Mouse (Mus musculus) limb, embryonic 14.5 days (tissue): ENCODE measurements around the gene Hbs1l. TPM values are rescaled to one million over a fixed set of nuclear protein-coding genes. Genes with fewer than 3 reads are reported as not detected.

Source experiments
- ATAC-seq: fragments of 200-750 bp; cut with Nextera tagmentation; 2 replicates; pipeline ENCODE4 v1.8.0; 2017; ENCODE audit warnings: low read depth, moderate number of reproducible peaks, moderate TSS enrichment; ENCODE audit not compliant: low FRiP score
- DNase-seq: peaks from one replicate; pipeline ENCODE4 v3.0.0-alpha.2; 2015; ENCODE audit warnings: low spot score
- H3K27ac ChIP-seq: fragments of 300-500 bp; sonication (generic); replicated peaks from 2 replicates; pipeline ENCODE4 v1.5.1; 2014; ENCODE audit warnings: low read depth, mild to moderate bottlenecking, low read length, moderate library complexity, mixed read lengths
- H3K27me3 ChIP-seq: fragments of 300-500 bp; sonication (generic); 2 replicates; pipeline ENCODE4 v1.6.1; 2014; ENCODE audit warnings: low read length, mixed read lengths; ENCODE audit not compliant: control insufficient read depth, insufficient read depth
- H3K36me3 ChIP-seq: fragments of 300-500 bp; sonication (generic); 2 replicates; pipeline ENCODE4 v1.6.1; 2014; ENCODE audit warnings: mild to moderate bottlenecking, low read length, moderate library complexity, mixed read lengths; ENCODE audit not compliant: control insufficient read depth, insufficient read depth
- H3K4me1 ChIP-seq: fragments of 300-500 bp; sonication (generic); 2 replicates; pipeline ENCODE4 v1.6.1; 2014; ENCODE audit warnings: antibody characterized with exemption, low read length, mixed read lengths; ENCODE audit not compliant: control insufficient read depth, insufficient read depth
- H3K4me2 ChIP-seq: fragments of 300-500 bp; sonication (generic); replicated peaks from 2 replicates; pipeline ENCODE4 v1.6.1; 2014; ENCODE audit warnings: low read depth, mild to moderate bottlenecking, low read length, moderate library complexity; ENCODE audit not compliant: severe bottlenecking
- H3K4me3 ChIP-seq: fragments of 300-500 bp; sonication (generic); replicated peaks from 2 replicates; pipeline ENCODE4 v1.5.1; 2014; ENCODE audit warnings: low read length
- H3K9ac ChIP-seq: fragments of 300-500 bp; sonication (generic); 2 replicates; pipeline ENCODE4 v1.6.1; 2014; ENCODE audit warnings: mild to moderate bottlenecking, low read depth, low read length, moderate library complexity; ENCODE audit not compliant: severe bottlenecking
- H3K9me3 ChIP-seq: fragments of 300-500 bp; sonication (generic); 2 replicates; pipeline ENCODE4 v1.6.1; 2016; ENCODE audit warnings: low read length; ENCODE audit not compliant: control insufficient read depth
- POLR2A ChIP-seq: fragments of 200-500 bp; IDR thresholded peaks from 2 replicates; pipeline ENCODE4 v1.8.0; 2012; ENCODE audit warnings: inconsistent platforms, mild to moderate bottlenecking, moderate library complexity, borderline replicate concordance; ENCODE audit not compliant: insufficient read depth, insufficient read length; ENCODE audit errors: extremely low read depth
- WGBS: fragments of 180-500 bp; shearing (Covaris S2); extraction: QIAGEN DNeasy Blood & Tissue Kit; methylation state at CpG from one replicate; pipeline ENCODE4 v1.1.7; 2014; 5-methylcytosine and 5-hydroxymethylcytosine counted together
- polyA plus RNA-seq, 2 experiments: library from polyadenylated mRNA; depleted of rRNA in 1 of 2; stranded (reverse) in 1 of 2; unstranded in 1 of 2; fragments of >200 nt; fragmentation: Nextera tagmentation in 1 of 2; extraction: Ambion mirVana in 1 of 2; gene quantifications; 2 replicates each; pipeline versions ENCODE4 v1.2.1 to v1.2.3; 2012 to 2014

Gene Hbs1l
- polyA plus RNA-seq, 2 experiments: 46.0 to 85.4 TPM

DNA sequence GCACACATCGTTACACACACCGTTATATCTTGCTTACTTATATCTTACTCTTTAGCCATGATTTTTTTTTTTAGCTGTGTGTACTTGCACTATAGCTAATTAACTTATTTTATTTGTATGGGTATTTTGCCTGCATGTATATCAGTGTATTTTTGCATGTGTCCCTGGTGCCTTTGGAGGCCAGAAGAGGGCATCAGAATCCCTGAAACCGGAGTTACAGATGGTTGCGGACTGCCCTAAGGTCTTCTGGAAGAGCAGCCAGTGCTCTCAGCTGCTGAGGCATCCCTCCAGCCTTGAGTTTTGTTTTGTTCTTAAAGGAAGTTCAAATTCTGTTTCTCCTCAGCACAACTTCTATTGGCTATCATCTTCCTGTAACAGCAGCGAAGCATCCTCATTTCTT is 38.5 kb upstream of the Hbs1l start:
- no peaks in the 10 kb centered on the region for H3K36me3 ChIP-seq
- no peak overlapping the region for H3K4me2 ChIP-seq
- H3K9me3 ChIP-seq: no peaks in the 10 kb centered on the region
- H3K27me3 ChIP-seq: no peaks in the 10 kb centered on the region
- ATAC-seq (no peak), DNase-seq (no peak)
- no peak for TF ChIP-seq POLR2A
- no peak overlapping the region for H3K4me3 ChIP-seq
- H3K27ac ChIP-seq: no peak overlapping the region
- H3K9ac ChIP-seq: no peak overlapping the region
- H3K4me1 ChIP-seq: no peaks in the 10 kb centered on the region
- 68% methylated on average over 5 of the region's 5 CpGs for WGBS

DNA sequence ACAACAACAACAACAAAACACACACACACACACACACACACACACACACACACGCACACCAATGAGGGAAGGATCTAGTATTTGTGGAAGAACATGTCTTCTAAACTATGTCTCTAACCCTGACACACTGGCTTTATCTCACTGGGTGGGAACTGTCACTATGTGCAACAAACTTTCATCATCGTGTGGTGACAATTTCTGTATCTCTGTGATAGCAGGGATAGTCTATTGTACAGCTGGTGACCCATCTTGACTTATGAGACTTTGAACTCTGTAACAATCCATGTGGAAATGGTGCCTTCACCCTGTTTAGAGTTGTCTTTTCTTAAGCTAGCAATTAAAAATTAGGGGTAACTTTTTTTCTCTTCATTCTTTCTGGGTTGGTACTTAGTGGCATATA is 36.1 kb upstream of the Hbs1l start:
- no peak for TF ChIP-seq POLR2A
- no peaks in the 10 kb centered on the region for H3K36me3 ChIP-seq
- H3K9ac ChIP-seq: no peak overlapping the region
- H3K4me3 ChIP-seq: no peak overlapping the region
- no peaks in the 10 kb centered on the region for H3K27me3 ChIP-seq
- ATAC-seq (no peak), DNase-seq (no peak)
- no peak overlapping the region for H3K27ac ChIP-seq
- no peak overlapping the region for H3K4me2 ChIP-seq
- H3K9me3 ChIP-seq: no peaks in the 10 kb centered on the region
- WGBS: 66% methylated on average over 2 of the region's 2 CpGs
- H3K4me1 ChIP-seq: no peaks in the 10 kb centered on the region

DNA sequence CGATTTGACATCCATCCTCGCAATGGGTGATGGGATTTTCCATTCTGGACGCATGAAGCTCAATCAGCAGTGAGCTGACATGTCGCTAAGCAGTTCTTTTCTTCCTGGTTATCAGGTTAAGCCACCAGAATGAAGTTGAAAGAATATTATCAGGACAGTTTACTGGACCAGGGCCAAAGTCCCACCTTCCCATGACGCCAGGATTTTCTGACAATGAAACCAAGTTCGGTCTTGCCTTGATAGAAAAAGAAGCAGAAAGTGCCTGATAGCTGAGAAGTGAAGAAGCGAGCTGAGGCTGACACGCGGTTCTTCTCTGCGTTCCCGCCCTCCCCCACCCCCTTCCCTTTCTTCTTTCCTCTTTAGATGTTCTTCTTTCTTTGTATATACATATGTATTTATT is 30.6 kb upstream of the Hbs1l start:
- H3K4me2 ChIP-seq: no peak overlapping the region
- no peak overlapping the region for H3K4me3 ChIP-seq
- TF ChIP-seq POLR2A: no peak
- H3K9ac ChIP-seq: no peak overlapping the region
- no peak overlapping the region for H3K27ac ChIP-seq
- no peaks in the 10 kb centered on the region for H3K4me1 ChIP-seq
- DNase-seq (no peak), ATAC-seq (no peak)
- H3K9me3 ChIP-seq: no peaks in the 10 kb centered on the region
- no peaks in the 10 kb centered on the region for H3K27me3 ChIP-seq
- no peaks in the 10 kb centered on the region for H3K36me3 ChIP-seq
- 85% methylated on average over 11 of the region's 11 CpGs for WGBS

DNA sequence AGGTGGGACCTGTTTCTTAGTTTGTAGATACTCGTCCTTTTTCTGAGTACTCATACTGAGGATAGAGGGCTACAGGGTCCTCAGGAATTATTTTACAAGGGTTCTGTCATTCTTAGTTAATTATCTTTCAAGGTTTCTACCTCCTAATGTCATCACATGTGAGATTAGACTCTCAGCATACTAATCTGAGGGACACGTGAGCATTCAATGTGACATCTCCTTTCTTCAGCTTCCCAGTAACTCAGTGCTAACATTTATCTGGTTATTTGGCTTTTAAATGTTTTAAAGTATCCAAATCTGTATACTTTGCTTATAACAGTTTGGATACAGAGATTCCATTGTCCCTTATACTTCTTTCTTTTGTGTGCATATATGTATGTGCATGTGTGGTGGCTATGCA is 28.3 kb upstream of the Hbs1l start:
- Histone ChIP-seq H3K4me1 (no peaks in the 10 kb centered on the region), H3K27ac (no peak overlapping the region), H3K4me3 (no peak overlapping the region), H3K4me2 (no peak overlapping the region), H3K9ac (no peak overlapping the region), H3K36me3 (no peaks in the 10 kb centered on the region), H3K27me3 (no peaks in the 10 kb centered on the region), H3K9me3 (no peaks in the 10 kb centered on the region)
- no peak for TF ChIP-seq POLR2A
- no peak for ATAC-seq
- 71% methylated on average over 2 of the region's 2 CpGs for WGBS
- no peak for DNase-seq

DNA sequence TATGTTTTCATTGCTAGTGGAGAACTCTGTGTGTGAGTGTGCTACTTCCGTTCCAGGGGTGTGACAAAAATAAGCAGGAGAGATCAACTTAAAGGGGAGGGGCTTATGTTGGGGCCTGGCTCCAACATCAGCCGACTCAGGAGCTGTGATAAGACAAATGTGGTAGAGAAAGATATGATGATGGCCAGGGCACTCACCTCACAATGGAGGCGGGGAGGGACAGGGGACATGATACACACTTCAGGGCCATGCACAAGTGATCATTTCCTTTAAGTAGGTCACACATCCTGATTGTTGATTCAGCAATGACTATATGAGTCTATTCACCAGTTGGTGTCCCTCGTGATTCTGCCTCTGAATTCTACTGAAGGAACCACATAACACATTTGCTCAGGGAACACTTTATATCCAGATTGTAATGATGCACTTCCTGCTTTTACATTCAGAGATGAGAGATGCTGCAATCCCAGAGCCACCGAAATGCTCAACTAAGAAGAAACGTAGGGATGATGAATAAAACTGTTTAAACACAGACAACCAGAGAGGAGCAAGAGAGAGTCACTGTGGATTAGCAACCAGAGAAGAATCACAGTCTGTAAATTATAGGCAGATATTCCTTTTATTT is 26.9 kb upstream of the Hbs1l start:
- Histone ChIP-seq H3K36me3 (no peaks in the 10 kb centered on the region), H3K4me1 (no peaks in the 10 kb centered on the region), H3K4me3 (no peak overlapping the region), H3K27ac (no peak overlapping the region), H3K9me3 (no peaks in the 10 kb centered on the region), H3K4me2 (no peak overlapping the region), H3K27me3 (no peaks in the 10 kb centered on the region), H3K9ac (no peak overlapping the region)
- DNase-seq: no peak
- TF ChIP-seq POLR2A: no peak
- WGBS: 84% methylated on average over 6 of the region's 6 CpGs
- no peak for ATAC-seq

DNA sequence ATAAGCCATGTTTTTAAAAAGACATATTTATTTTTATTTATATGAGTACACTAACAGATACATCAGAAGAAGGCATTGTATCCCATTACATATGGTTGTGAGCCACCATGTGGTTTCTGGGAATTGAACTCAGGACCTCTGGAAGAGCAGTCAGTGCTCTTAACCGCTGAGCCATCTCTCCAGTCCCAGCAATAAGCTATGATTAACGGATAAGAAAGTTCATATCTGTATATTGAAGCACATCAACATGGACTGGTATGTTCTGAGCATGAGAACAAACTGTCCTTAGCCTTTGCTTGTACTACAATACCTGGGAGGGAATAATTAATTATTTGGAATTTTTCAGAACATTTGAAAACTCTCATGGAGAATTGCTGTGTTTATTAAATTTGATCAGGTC is 25.9 kb upstream of the Hbs1l start:
- Histone ChIP-seq H3K27ac (no peak overlapping the region), H3K9me3 (no peaks in the 10 kb centered on the region), H3K4me3 (no peak overlapping the region), H3K27me3 (no peaks in the 10 kb centered on the region), H3K4me2 (no peak overlapping the region), H3K36me3 (no peaks in the 10 kb centered on the region), H3K4me1 (no peaks in the 10 kb centered on the region), H3K9ac (no peak overlapping the region)
- ATAC-seq (no peak), DNase-seq (no peak)
- 97% methylated on average over 2 of the region's 2 CpGs for WGBS
- no peak for TF ChIP-seq POLR2A
